Mouse (Mus musculus): ENCODE results near the gene Hoxc8. TPM values are rescaled to one million over a fixed set of nuclear protein-coding genes. Genes with fewer than 3 reads are reported as not detected.

Hoxc8 gene
- total RNA-seq (2015) = not detected in 2 replicates
- not detected in 2 replicates for total RNA-seq (2017)

- no peak for ATAC-seq (ENCODE audit: poor library complexity, severe bottlenecking)
Measured at GRCm38 (mm10) chr15:102990461-102991397, at the start of gene Hoxc8. Gene Hoxc8, plus strand, starts transcription at chr15:102990607.

GRCm38 (mm10) chr15:102942739-102943467, 47.5 kb upstream of the Hoxc8 start:
- no peak for ATAC-seq (ENCODE audit: poor library complexity, severe bottlenecking)

- no peak for ATAC-seq (ENCODE audit: poor library complexity, severe bottlenecking)
Measured at GRCm38 (mm10) chr15:102943468-102943813, 47.0 kb upstream of the Hoxc8 start.

GRCm38 (mm10) chr15:102945185-102946077, 45.0 kb upstream of the Hoxc8 start:
- no peak for ATAC-seq (ENCODE audit: poor library complexity, severe bottlenecking)

- ATAC-seq (ENCODE audit: poor library complexity, severe bottlenecking) = no peak
Measured at GRCm38 (mm10) chr15:102947276-102947675, 43.1 kb upstream of the Hoxc8 start.

GRCm38 (mm10) chr15:102948842-102949241, 41.6 kb upstream of the Hoxc8 start:
- ATAC-seq (ENCODE audit: poor library complexity, severe bottlenecking) = no peak

GRCm38 (mm10) chr15:102949696-102950095, 40.7 kb upstream of the Hoxc8 start:
- ATAC-seq (ENCODE audit: poor library complexity, severe bottlenecking) = no peak

GRCm38 (mm10) chr15:102950877-102951276, 39.5 kb upstream of the Hoxc8 start:
- ATAC-seq (ENCODE audit: poor library complexity, severe bottlenecking) = no peak

GRCm38 (mm10) chr15:102953561-102953960, 36.8 kb upstream of the Hoxc8 start:
- no peak for ATAC-seq (ENCODE audit: poor library complexity, severe bottlenecking)

GRCm38 (mm10) chr15:102954192-102955006, 36.0 kb upstream of the Hoxc8 start, which contains the start of gene Hoxc11:
Gene Hoxc11, plus strand, starts transcription at chr15:102954427.
- ATAC-seq (ENCODE audit: poor library complexity, severe bottlenecking) = no peak

GRCm38 (mm10) chr15:102955007-102955382, 35.4 kb upstream of the Hoxc8 start:
- ATAC-seq (ENCODE audit: poor library complexity, severe bottlenecking) = no peak

GRCm38 (mm10) chr15:102955833-102956640, 34.4 kb upstream of the Hoxc8 start:
- ATAC-seq (ENCODE audit: poor library complexity, severe bottlenecking) = no peak

- ATAC-seq (ENCODE audit: poor library complexity, severe bottlenecking) = no peak
Measured at GRCm38 (mm10) chr15:102956906-102957305, 33.5 kb upstream of the Hoxc8 start.

GRCm38 (mm10) chr15:102959663-102960191, 30.7 kb upstream of the Hoxc8 start:
- no peak for ATAC-seq (ENCODE audit: poor library complexity, severe bottlenecking)

- ATAC-seq (ENCODE audit: poor library complexity, severe bottlenecking) = no peak
Measured at GRCm38 (mm10) chr15:102961728-102962127, 28.7 kb upstream of the Hoxc8 start.

- ATAC-seq (ENCODE audit: poor library complexity, severe bottlenecking) = no peak
Measured at GRCm38 (mm10) chr15:102962492-102962891, 27.9 kb upstream of the Hoxc8 start.

GRCm38 (mm10) chr15:102963259-102963658, 27.1 kb upstream of the Hoxc8 start:
- no peak for ATAC-seq (ENCODE audit: poor library complexity, severe bottlenecking)

GRCm38 (mm10) chr15:102963671-102964640, 26.5 kb upstream of the Hoxc8 start:
- ATAC-seq (ENCODE audit: poor library complexity, severe bottlenecking) = peak; percentile 38; the same call in 1 of the 2 replicates

Data from megakaryocyte, adult 5-6 weeks (primary cell).